Mouse (Mus musculus): ENCODE measurements at regions not wholly inside any gene's neighbourhood (a gene's known extent, or its start where the extent isn't known, plus 50 kb on each side); places are given as distances from the start of the nearest gene placed in this dataset.

GRCm38 (mm10) chr4:52666768-52667480 is 70.8 kb downstream of the Toporsl start:
- no peak overlapping the region for H3K27ac ChIP-seq (ENCODE audit: control insufficient read depth, insufficient read depth, low read depth, low read length, poor library complexity)
- no peak for TF ChIP-seq CTCF (IDR thresholded peaks at IDR 0.05; ENCODE audit: control insufficient read depth, insufficient read depth, low read length)
- no peak for TF ChIP-seq POLR2A (IDR thresholded peaks at IDR 0.05; ENCODE audit: borderline replicate concordance, control insufficient read depth, low read depth, low read length)
- 80% methylated on average over 5 of the region's 5 CpGs for WGBS
- no peaks in the 10 kb centered on the region for H3K4me1 ChIP-seq (ENCODE audit: control insufficient read depth, insufficient read depth, low read length)
- no peak overlapping the region for H3K4me3 ChIP-seq (replicated peaks; ENCODE audit: control insufficient read depth, low read depth, low read length)

- Histone ChIP-seq H3K4me1 (ENCODE audit: control insufficient read depth, insufficient read depth, low read length) (no peaks in the 10 kb centered on the region), H3K27ac (ENCODE audit: control insufficient read depth, insufficient read depth, low read depth, low read length, poor library complexity) (no peak overlapping the region), H3K4me3 (replicated peaks; ENCODE audit: control insufficient read depth, low read depth, low read length) (no peak overlapping the region)
- WGBS: 65% methylated on average over 2 of the region's 2 CpGs
- TF ChIP-seq CTCF (IDR thresholded peaks at IDR 0.05; ENCODE audit: control insufficient read depth, insufficient read depth, low read length): no peak
- TF ChIP-seq POLR2A (IDR thresholded peaks at IDR 0.05; ENCODE audit: borderline replicate concordance, control insufficient read depth, low read depth, low read length): no peak
Observed at GRCm38 (mm10) chr4:52709563-52709962, 104.8 kb upstream of the Olfr275 start.

GRCm38 (mm10) chr4:52726203-52726602 is 88.2 kb upstream of the Olfr275 start:
- Histone ChIP-seq H3K27ac (ENCODE audit: control insufficient read depth, insufficient read depth, low read depth, low read length, poor library complexity) (no peak overlapping the region), H3K4me1 (ENCODE audit: control insufficient read depth, insufficient read depth, low read length) (no peaks in the 10 kb centered on the region), H3K4me3 (replicated peaks; ENCODE audit: control insufficient read depth, low read depth, low read length) (no peak overlapping the region)
- 67% methylated on average over 6 of the region's 6 CpGs for WGBS
- TF ChIP-seq CTCF (IDR thresholded peaks at IDR 0.05; ENCODE audit: control insufficient read depth, insufficient read depth, low read length): no peak
- TF ChIP-seq POLR2A (IDR thresholded peaks at IDR 0.05; ENCODE audit: borderline replicate concordance, control insufficient read depth, low read depth, low read length): no peak

GRCm38 (mm10) chr4:52726625-52727297 is 87.6 kb upstream of the Olfr275 start:
- 36% methylated on average over 14 of the region's 14 CpGs for WGBS
- Histone ChIP-seq H3K27ac (ENCODE audit: control insufficient read depth, insufficient read depth, low read depth, low read length, poor library complexity) (no peak overlapping the region), H3K4me1 (ENCODE audit: control insufficient read depth, insufficient read depth, low read length) (no peaks in the 10 kb centered on the region), H3K4me3 (replicated peaks; ENCODE audit: control insufficient read depth, low read depth, low read length) (no peak overlapping the region)
- TF ChIP-seq CTCF (IDR thresholded peaks at IDR 0.05; ENCODE audit: control insufficient read depth, insufficient read depth, low read length) (peak; percentile 60), POLR2A (IDR thresholded peaks at IDR 0.05; ENCODE audit: borderline replicate concordance, control insufficient read depth, low read depth, low read length) (no peak)

- WGBS: 70% methylated on average over 8 of the region's 8 CpGs
- H3K4me1 ChIP-seq (ENCODE audit: control insufficient read depth, insufficient read depth, low read length): no peaks in the 10 kb centered on the region
Observed at GRCm38 (mm10) chr4:52733141-52733540, 81.3 kb upstream of the Olfr275 start.

GRCm38 (mm10) chr4:52739543-52740474 is 74.6 kb upstream of the Olfr275 start:
- 75% methylated on average over 9 of the region's 9 CpGs for WGBS
- Histone ChIP-seq H3K27ac (ENCODE audit: control insufficient read depth, insufficient read depth, low read depth, low read length, poor library complexity) (no peak overlapping the region), H3K4me1 (ENCODE audit: control insufficient read depth, insufficient read depth, low read length) (no peaks in the 10 kb centered on the region), H3K4me3 (replicated peaks; ENCODE audit: control insufficient read depth, low read depth, low read length) (no peak overlapping the region)
- TF ChIP-seq CTCF (IDR thresholded peaks at IDR 0.05; ENCODE audit: control insufficient read depth, insufficient read depth, low read length) (no peak), POLR2A (IDR thresholded peaks at IDR 0.05; ENCODE audit: borderline replicate concordance, control insufficient read depth, low read depth, low read length) (no peak)

More at GRCm38 (mm10) chr4:52733141-52733540, 81.3 kb upstream of the Olfr275 start:
- TF ChIP-seq POLR2A (IDR thresholded peaks at IDR 0.05; ENCODE audit: borderline replicate concordance, control insufficient read depth, low read depth, low read length): no peak
- TF ChIP-seq CTCF (IDR thresholded peaks at IDR 0.05; ENCODE audit: control insufficient read depth, insufficient read depth, low read length): no peak
- Histone ChIP-seq H3K4me3 (replicated peaks; ENCODE audit: control insufficient read depth, low read depth, low read length) (no peak overlapping the region), H3K27ac (ENCODE audit: control insufficient read depth, insufficient read depth, low read depth, low read length, poor library complexity) (no peak overlapping the region)

GRCm38 (mm10) chr4:52752838-52753509 is 61.4 kb upstream of the Olfr275 start:
- no peak overlapping the region for H3K27ac ChIP-seq (ENCODE audit: control insufficient read depth, insufficient read depth, low read depth, low read length, poor library complexity)
- H3K4me1 ChIP-seq (ENCODE audit: control insufficient read depth, insufficient read depth, low read length): no peaks in the 10 kb centered on the region
- TF ChIP-seq CTCF (IDR thresholded peaks at IDR 0.05; ENCODE audit: control insufficient read depth, insufficient read depth, low read length) (no peak), POLR2A (IDR thresholded peaks at IDR 0.05; ENCODE audit: borderline replicate concordance, control insufficient read depth, low read depth, low read length) (no peak)
- whole genome bisulfite sequencing: 74% methylated on average over 8 of the region's 8 CpGs
- H3K4me3 ChIP-seq (replicated peaks; ENCODE audit: control insufficient read depth, low read depth, low read length): no peak overlapping the region
